Mouse (Mus musculus): Measurements from ENCODE around the gene Kdm2a.
A peak's percentile ranks its signal among the peaks of the same experiment; 100 is the strongest.

- no peak for TF ChIP-seq POLR2A (IDR thresholded peaks at IDR 0.05; ENCODE audit: low read depth, low read length)
- peak; percentile 21; the same call in 1 of the 2 replicates for TF ChIP-seq CTCF (conservative IDR thresholded peaks at IDR 0.05; ENCODE audit: insufficient read depth, insufficient read length, low read depth, low read length)
These were observed 43.1 kb upstream of the Kdm2a start for GRCm38 (mm10) chr19:4441090-4441591.

Data from kidney, adult 2 months (tissue).